50 mouse cellular contexts compared by ENCODE assay signal in the genomic region with DNA sequence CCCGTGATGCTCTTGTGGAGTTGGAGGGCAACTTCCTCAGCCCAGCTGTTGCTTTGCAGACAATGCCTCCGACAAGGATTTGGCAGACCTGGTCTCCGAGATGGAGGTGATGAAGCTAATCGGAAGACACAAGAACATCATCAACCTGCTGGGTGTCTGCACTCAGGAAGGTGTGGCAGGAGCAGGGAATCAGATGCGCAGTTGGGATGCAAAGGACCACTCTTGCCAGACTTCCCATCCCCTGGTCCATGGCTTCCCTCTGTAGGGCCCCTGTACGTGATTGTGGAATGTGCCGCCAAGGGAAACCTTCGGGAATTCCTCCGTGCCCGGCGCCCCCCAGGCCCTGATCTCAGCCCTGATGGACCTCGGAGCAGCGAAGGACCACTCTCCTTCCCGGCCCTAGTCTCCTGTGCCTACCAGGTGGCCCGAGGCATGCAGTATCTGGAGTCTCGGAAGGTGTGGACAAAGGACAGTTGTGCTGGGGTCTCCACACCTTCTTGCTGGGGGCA. TPM values are rescaled to one million over a fixed set of nuclear protein-coding genes. Genes with fewer than 3 reads are reported as not detected.
"Had no signal": no experiment of that assay in that cellular context is flagged by ENCODE, and none has a peak within 500 bp of the region (broad histone marks: within the 10 kb centered on the region; RNA-seq: fewer than 3 reads in every experiment).

No protein-coding gene starts in this region.

- H3K9ac ChIP-seq: heart, embryonic 12.5 days; heart, embryonic 13.5 days; heart, embryonic 15.5 days; hindbrain, embryonic 12.5 days; hindbrain, embryonic 13.5 days; hindbrain, embryonic 14.5 days; hindbrain, embryonic 15.5 days; intestine, embryonic 15.5 days; kidney, embryonic 15.5 days had no signal

- ATAC-seq: hindbrain, embryonic 16.5 days; hindbrain, postnatal 0 days; inflammation-experienced regulatory T-cells, adult 6 months; intestine, embryonic 15.5 days; intestine, embryonic 16.5 days; intestine, postnatal 0 days had no signal

- H3K4me1 ChIP-seq: heart, embryonic 10.5 days; heart, embryonic 12.5 days; heart, embryonic 13.5 days had no signal

- DNase-seq: heart, postnatal 10 days; heart, postnatal 14 days; heart, postnatal 36 days; heart, postnatal 4 days; kidney, adult 11 months; kidney, adult 18-20 months; kidney, adult 2 months; kidney, adult 8-10 months; kidney, adult 9 months; kidney, postnatal 10 days; kidney, postnatal 14 days; kidney, postnatal 36 days; kidney, postnatal 4 days; layer of hippocampus, adult 9-11 months; layer of hippocampus, postnatal 36 days had no signal

- H3K4me3 ChIP-seq: heart, embryonic 10.5 days; heart, embryonic 12.5 days; heart, embryonic 13.5 days; heart, embryonic 15.5 days; hindbrain, embryonic 10.5 days; hindbrain, embryonic 12.5 days; hindbrain, embryonic 13.5 days; hindbrain, embryonic 15.5 days; intestine, embryonic 15.5 days; kidney, embryonic 15.5 days; layer of hippocampus, adult 2 months; left cerebral cortex, adult 2 months had no signal

- H3K27ac ChIP-seq: heart, embryonic 10.5 days; heart, embryonic 13.5 days; heart, embryonic 15.5 days; hindbrain, embryonic 10.5 days; hindbrain, embryonic 12.5 days; hindbrain, embryonic 13.5 days; hindbrain, embryonic 14.5 days; hindbrain, embryonic 15.5 days; hindbrain, postnatal 0 days; intestine, embryonic 15.5 days; kidney, embryonic 15.5 days; kidney, postnatal 0 days; layer of hippocampus, adult 2 months; left cerebral cortex, adult 2 months had no signal

- H3K27me3 ChIP-seq: heart, embryonic 12.5 days; heart, embryonic 13.5 days; heart, embryonic 15.5 days; hindbrain, embryonic 12.5 days; hindbrain, embryonic 15.5 days; intestine, embryonic 15.5 days; kidney, embryonic 15.5 days had no signal

- H3K4me2 ChIP-seq: heart, embryonic 12.5 days; heart, embryonic 13.5 days; heart, embryonic 15.5 days; hindbrain, embryonic 12.5 days; hindbrain, embryonic 13.5 days; hindbrain, embryonic 14.5 days; hindbrain, embryonic 15.5 days; intestine, embryonic 15.5 days; kidney, embryonic 15.5 days had no signal

- H3K9me3 ChIP-seq: heart, embryonic 10.5 days; heart, embryonic 13.5 days; heart, embryonic 15.5 days; hindbrain, embryonic 10.5 days; hindbrain, embryonic 12.5 days; hindbrain, embryonic 13.5 days; hindbrain, embryonic 15.5 days; intestine, embryonic 15.5 days; kidney, embryonic 15.5 days had no signal

- H3K36me3 ChIP-seq: heart, embryonic 10.5 days; heart, embryonic 12.5 days; heart, embryonic 13.5 days; heart, embryonic 15.5 days; hindbrain, embryonic 10.5 days; hindbrain, embryonic 12.5 days; hindbrain, embryonic 13.5 days; hindbrain, embryonic 15.5 days; intestine, embryonic 15.5 days had no signal

RNA-seq across cellular contexts. Expression of a gene that starts 13.4 kb away (rescaled TPM):
- total RNA-seq: hematopoietic stem cell, adult 5-6 weeks had no signal
- polyA plus RNA-seq: inflammation-experienced regulatory T-cells, adult 6 months had no signal

RNA-seq across cellular contexts. Expression of a gene that starts 32.5 kb away (rescaled TPM):
- total RNA-seq: heart, postnatal 10 days; heart, postnatal 14 days; heart, postnatal 25 days; heart, postnatal 36 days; heart, postnatal 4 days; hematopoietic stem cell, adult 5-6 weeks; hindbrain, postnatal 0 days; layer of hippocampus, adult 18-20 months; layer of hippocampus, adult 2 months; layer of hippocampus, adult 8-10 months; layer of hippocampus, postnatal 10 days; layer of hippocampus, postnatal 25 days; layer of hippocampus, postnatal 36 days; left cerebral cortex, adult 18-20 months; left cerebral cortex, adult 2 months; left cerebral cortex, adult 8-10 months had no signal
- polyA plus RNA-seq: heart, embryonic 10.5 days; heart, embryonic 12.5 days; heart, embryonic 13.5 days; heart, embryonic 14.5 days; heart, embryonic 15.5 days; heart, embryonic 16.5 days; heart, postnatal 0 days; hindbrain, embryonic 10.5 days; hindbrain, embryonic 11.5 days; hindbrain, embryonic 12.5 days; hindbrain, embryonic 13.5 days; hindbrain, embryonic 14.5 days; hindbrain, embryonic 15.5 days; hindbrain, embryonic 16.5 days; hindbrain, postnatal 0 days; inflammation-experienced regulatory T-cells, adult 6 months; intestine, embryonic 14.5 days; intestine, embryonic 15.5 days; intestine, embryonic 16.5 days; intestine, postnatal 0 days; kidney, adult 2 months; kidney, embryonic 14.5 days; kidney, embryonic 15.5 days; kidney, embryonic 16.5 days; kidney, postnatal 0 days; large intestine, adult 2 months had no signal
